Mouse (Mus musculus) heart, embryonic 15.5 days (tissue): ENCODE measurements at regions not wholly inside any gene's neighbourhood (a gene's known extent, or its start where the extent isn't known, plus 50 kb on each side); places are given as distances from the start of the nearest gene placed in this dataset.

Experiments
- ATAC-seq: fragments of 200-750 bp; cut with Nextera tagmentation; replicated peaks from 2 replicates; pipeline ENCODE4 v1.8.0; 2017; ENCODE audit warnings: low read depth, moderate TSS enrichment; ENCODE audit not compliant: insufficient number of reproducible peaks, insufficient read depth, low FRiP score
- H3K27ac ChIP-seq: fragments of 300-500 bp; sonication (generic); 2 replicates; pipeline ENCODE4 v1.5.1; 2015; ENCODE audit warnings: mild to moderate bottlenecking, inconsistent platforms
- H3K27me3 ChIP-seq: fragments of 300-500 bp; sonication (generic); 2 replicates; pipeline ENCODE4 v1.6.1; 2015; ENCODE audit warnings: inconsistent platforms
- H3K36me3 ChIP-seq: fragments of 300-500 bp; sonication (generic); 2 replicates; pipeline ENCODE4 v1.6.1; 2015; ENCODE audit warnings: mild to moderate bottlenecking, inconsistent platforms
- H3K4me1 ChIP-seq: fragments of 300-500 bp; sonication (generic); replicated peaks from 2 replicates; pipeline ENCODE4 v1.6.1; 2015; ENCODE audit warnings: inconsistent platforms
- H3K4me2 ChIP-seq: fragments of 300-500 bp; sonication (generic); 2 replicates; pipeline ENCODE4 v1.6.1; 2015; ENCODE audit warnings: inconsistent platforms, mild to moderate bottlenecking, moderate library complexity
- H3K4me3 ChIP-seq: fragments of 300-500 bp; sonication (generic); 2 replicates; pipeline ENCODE4 v1.5.1; 2015; ENCODE audit warnings: mild to moderate bottlenecking, inconsistent platforms
- H3K9ac ChIP-seq: fragments of 300-500 bp; sonication (generic); 2 replicates; pipeline ENCODE4 v1.6.1; 2015; ENCODE audit warnings: mild to moderate bottlenecking, inconsistent platforms
- H3K9me3 ChIP-seq: fragments of 300-500 bp; sonication (generic); replicated peaks from 2 replicates; pipeline ENCODE4 v1.6.1; 2016; ENCODE audit warnings: inconsistent platforms
- WGBS: fragments of 180-500 bp; shearing (Covaris S2); methylation state at CpG from one replicate; pipeline ENCODE4 v1.1.7; 2015; ENCODE audit warnings: mixed read lengths; 5-methylcytosine and 5-hydroxymethylcytosine counted together

- peak; percentile 54; the same call in 1 of the 2 replicates for ATAC-seq
- WGBS = 45% methylated on average over 13 of the region's 13 CpGs
- Histone ChIP-seq H3K27me3 (no peaks in the 10 kb centered on the region), H3K36me3 (no peaks in the 10 kb centered on the region), H3K9ac (no peak overlapping the region), H3K4me3 (no peak overlapping the region), H3K9me3 (no peaks in the 10 kb centered on the region), H3K27ac (peak overlapping the region; percentile 41; the same call in 1 of the 2 replicates), H3K4me2 (0 out of 2 replicates have a peak overlapping the region, but pooled peaks have one; percentile 13), H3K4me1 (0 out of 2 replicates have a peak, but pooled peaks cover 2% of the 10 kb centered on the region)
Observed at GRCm38 (mm10) chr16:89675009-89675785, 104.2 kb upstream of the Krtap11-1 start.

DNA sequence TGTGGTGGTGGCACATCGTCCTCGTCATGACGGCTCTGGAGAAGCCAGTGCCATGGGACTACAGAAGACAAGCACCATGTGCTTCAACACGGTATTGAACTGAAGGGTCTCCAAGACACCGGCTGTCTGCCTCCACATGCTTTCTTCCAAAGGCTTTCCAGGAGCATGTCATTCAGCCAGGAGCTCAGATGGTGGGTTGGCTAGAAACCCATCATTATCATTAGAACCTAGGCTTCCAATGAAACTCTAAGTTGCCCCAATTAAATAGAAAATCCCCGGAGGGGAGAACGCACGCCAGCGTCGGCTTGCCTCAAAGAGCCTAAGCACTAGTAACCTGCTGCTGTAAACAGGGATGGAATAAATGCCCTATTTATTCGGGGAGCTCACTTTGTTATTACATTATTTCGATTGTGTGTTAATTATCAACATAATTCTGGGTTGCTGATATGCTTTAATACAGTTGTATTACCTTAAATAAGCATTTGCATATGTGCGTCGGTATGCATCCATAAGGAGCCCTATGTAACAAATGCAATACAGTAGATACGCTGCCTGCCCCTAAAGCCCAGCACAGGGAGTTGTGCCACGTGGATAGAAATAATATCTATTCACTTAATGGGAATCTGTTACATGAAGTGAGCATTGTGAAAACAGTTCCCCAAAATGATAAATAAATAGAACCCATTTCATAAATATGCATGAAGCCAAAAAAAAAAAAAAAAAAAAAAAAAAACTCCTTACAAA, 103.3 kb upstream of the Krtap11-1 start:
- no peaks in the 10 kb centered on the region for H3K27me3 ChIP-seq
- 88% methylated on average over 16 of the region's 16 CpGs for WGBS
- H3K27ac ChIP-seq = no peak overlapping the region
- no peak for ATAC-seq
- 0 out of 2 replicates have a peak, but pooled peaks cover 2% of the 10 kb centered on the region for H3K4me1 ChIP-seq
- H3K36me3 ChIP-seq = no peaks in the 10 kb centered on the region
- no peak overlapping the region for H3K4me3 ChIP-seq
- no peaks in the 10 kb centered on the region for H3K9me3 ChIP-seq
- H3K9ac ChIP-seq = no peak overlapping the region
- H3K4me2 ChIP-seq = no peak overlapping the region

DNA sequence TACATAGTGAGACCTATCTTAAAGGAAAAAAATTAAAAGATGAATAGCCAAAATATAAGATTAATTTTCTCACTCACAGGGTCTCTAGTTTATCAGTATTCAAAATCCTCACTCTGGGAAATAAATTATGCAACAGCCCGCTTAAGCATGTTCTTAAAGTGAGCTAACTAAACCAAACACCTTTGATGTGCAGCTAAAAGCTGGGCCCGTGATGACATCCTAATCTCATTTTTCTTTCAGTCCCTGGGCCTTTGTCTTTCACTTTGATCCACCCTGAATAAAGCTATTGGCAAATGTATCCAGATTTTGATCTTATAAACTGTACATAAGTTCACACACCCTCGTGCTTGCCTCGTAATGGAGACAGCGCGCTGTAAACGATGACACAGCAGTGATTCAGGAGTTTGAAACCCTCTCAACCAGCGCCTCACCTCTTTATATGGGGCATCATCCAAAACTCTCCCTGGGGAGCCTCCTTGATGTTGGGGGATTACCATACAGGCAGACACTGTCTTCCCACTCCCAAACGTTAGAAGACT, 100.3 kb upstream of the Krtap11-1 start:
- Histone ChIP-seq H3K9me3 (no peaks in the 10 kb centered on the region), H3K9ac (no peak overlapping the region), H3K4me2 (no peak overlapping the region), H3K27me3 (no peaks in the 10 kb centered on the region), H3K36me3 (no peaks in the 10 kb centered on the region), H3K4me1 (0 out of 2 replicates have a peak, but pooled peaks cover 2% of the 10 kb centered on the region), H3K27ac (no peak overlapping the region), H3K4me3 (no peak overlapping the region)
- WGBS = 74% methylated on average over 9 of the region's 9 CpGs
- ATAC-seq = no peak

DNA sequence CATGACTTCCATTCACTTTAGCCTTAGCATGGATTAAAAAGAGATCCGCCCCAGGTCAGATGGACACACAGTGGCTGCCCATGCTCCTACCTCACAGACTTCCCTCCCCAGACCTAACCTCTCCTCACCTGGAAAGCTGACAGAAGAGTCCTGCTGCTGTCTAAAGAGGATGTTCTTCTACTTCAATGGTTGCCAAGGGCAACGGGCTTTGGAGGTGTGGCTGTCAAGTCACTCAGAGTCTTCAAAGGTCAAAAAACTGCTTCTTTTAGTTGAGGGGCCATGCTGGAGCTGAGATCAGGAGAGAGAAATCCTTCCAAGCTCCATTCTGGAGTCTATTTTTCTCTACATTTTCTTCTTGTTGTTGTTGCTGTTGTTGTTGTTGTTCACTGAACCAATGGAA, 89.1 kb upstream of the Krtap11-1 start:
- Histone ChIP-seq H3K9me3 (no peaks in the 10 kb centered on the region), H3K4me3 (no peak overlapping the region), H3K9ac (no peak overlapping the region), H3K27me3 (no peaks in the 10 kb centered on the region), H3K4me1 (no peaks in the 10 kb centered on the region), H3K36me3 (no peaks in the 10 kb centered on the region), H3K27ac (no peak overlapping the region), H3K4me2 (no peak overlapping the region)
- WGBS = 74% methylated on average over 2 of the region's 2 CpGs
- ATAC-seq = no peak

DNA sequence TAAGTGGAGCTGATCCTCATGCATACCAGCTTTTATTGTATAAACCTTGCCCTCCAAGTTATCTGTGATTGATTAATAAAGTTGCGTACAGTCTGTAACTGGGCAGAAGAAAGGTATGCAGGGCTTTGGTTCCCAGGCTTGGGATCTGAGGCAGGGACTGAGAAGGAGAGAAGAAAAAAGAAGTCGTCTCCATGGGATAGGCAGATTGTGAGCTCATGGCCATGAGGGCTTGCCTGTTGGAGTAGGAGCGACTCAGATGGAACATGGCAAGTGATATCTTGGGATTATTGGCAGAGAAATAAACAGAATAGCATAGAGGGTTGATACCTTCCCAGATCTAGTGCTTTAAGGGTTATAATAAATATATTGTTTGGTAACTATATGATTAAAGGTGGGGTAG, 85.1 kb upstream of the Krtap11-1 start:
- Histone ChIP-seq H3K27ac (no peak overlapping the region), H3K9ac (no peak overlapping the region), H3K9me3 (no peaks in the 10 kb centered on the region), H3K36me3 (no peaks in the 10 kb centered on the region), H3K27me3 (no peaks in the 10 kb centered on the region), H3K4me1 (no peaks in the 10 kb centered on the region), H3K4me3 (no peak overlapping the region), H3K4me2 (no peak overlapping the region)
- WGBS = 84% methylated on average over 3 of the region's 3 CpGs
- no peak for ATAC-seq

DNA sequence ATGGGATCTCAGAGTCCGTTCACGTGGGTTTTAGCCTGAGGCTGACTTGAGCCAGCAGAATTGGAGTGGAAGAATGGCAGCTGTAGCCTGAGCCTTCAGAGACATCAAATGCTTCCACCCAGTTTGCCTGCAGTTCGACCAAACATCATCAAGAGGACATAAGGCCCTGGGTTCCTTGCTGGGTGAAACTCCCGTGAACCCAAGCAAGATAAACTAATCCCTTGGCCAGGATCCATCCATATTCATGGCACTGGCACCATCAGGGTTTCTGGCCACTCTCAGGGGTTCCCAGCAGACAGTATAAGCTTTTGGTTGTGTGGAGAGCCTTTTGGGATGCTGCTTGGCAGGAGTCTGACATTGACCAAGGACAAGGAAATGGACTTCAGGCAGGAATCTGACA, 77.7 kb upstream of the Krtap11-1 start:
- Histone ChIP-seq H3K4me1 (no peaks in the 10 kb centered on the region), H3K4me3 (no peak overlapping the region), H3K9me3 (no peaks in the 10 kb centered on the region), H3K27ac (no peak overlapping the region), H3K9ac (no peak overlapping the region), H3K27me3 (no peaks in the 10 kb centered on the region), H3K36me3 (no peaks in the 10 kb centered on the region), H3K4me2 (no peak overlapping the region)
- no peak for ATAC-seq
- 65% methylated on average over 4 of the region's 4 CpGs for WGBS

GRCm38 (mm10) chr16:89633917-89634601, 63.1 kb upstream of the Krtap11-1 start:
- no peaks in the 10 kb centered on the region for H3K27me3 ChIP-seq
- H3K4me2 ChIP-seq = no peak overlapping the region
- no peak overlapping the region for H3K27ac ChIP-seq
- 46% methylated on average over 9 of the region's 9 CpGs for WGBS
- H3K9me3 ChIP-seq = no peaks in the 10 kb centered on the region
- no peak overlapping the region for H3K4me3 ChIP-seq
- no peak for ATAC-seq
- H3K36me3 ChIP-seq = no peaks in the 10 kb centered on the region
- no peak overlapping the region for H3K9ac ChIP-seq
- no peaks in the 10 kb centered on the region for H3K4me1 ChIP-seq

DNA sequence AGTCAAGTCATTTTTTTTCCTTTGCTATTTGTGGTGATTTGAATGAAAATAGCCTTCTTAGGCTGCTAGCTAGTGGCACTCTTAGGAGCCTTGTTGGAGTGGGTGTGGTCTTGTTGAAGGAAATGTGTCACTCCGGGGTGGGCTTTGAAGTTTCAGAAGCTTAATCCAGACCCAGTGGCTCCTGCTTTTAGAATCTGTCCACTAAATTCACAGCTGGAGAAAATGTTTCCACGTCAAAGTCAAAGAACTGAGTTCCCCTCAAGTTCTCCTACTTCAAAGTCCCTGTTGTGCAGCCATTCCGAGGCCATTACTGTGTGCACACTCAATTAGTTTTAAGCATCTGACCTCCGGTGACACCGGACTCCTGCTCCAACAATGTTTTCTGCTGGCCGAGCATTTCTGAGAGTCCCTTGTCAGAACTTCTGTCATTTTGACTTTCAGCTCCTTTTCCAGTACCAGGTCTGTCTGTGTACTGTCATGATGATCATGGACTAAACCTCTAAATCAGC, 61.2 kb upstream of the Krtap11-1 start:
- Histone ChIP-seq H3K27me3 (no peaks in the 10 kb centered on the region), H3K4me3 (no peak overlapping the region), H3K9me3 (no peaks in the 10 kb centered on the region), H3K4me2 (no peak overlapping the region), H3K9ac (no peak overlapping the region), H3K27ac (no peak overlapping the region), H3K36me3 (no peaks in the 10 kb centered on the region), H3K4me1 (no peaks in the 10 kb centered on the region)
- no peak for ATAC-seq
- 64% methylated on average over 6 of the region's 6 CpGs for WGBS

GRCm38 (mm10) chr16:89631396-89632113, 60.6 kb upstream of the Krtap11-1 start:
- no peaks in the 10 kb centered on the region for H3K36me3 ChIP-seq
- WGBS = 92% methylated on average over 9 of the region's 9 CpGs
- H3K9ac ChIP-seq = no peak overlapping the region
- ATAC-seq = no peak
- no peak overlapping the region for H3K4me2 ChIP-seq
- H3K27ac ChIP-seq = no peak overlapping the region
- no peaks in the 10 kb centered on the region for H3K9me3 ChIP-seq
- H3K4me1 ChIP-seq = no peaks in the 10 kb centered on the region
- no peak overlapping the region for H3K4me3 ChIP-seq
- no peaks in the 10 kb centered on the region for H3K27me3 ChIP-seq

- Histone ChIP-seq H3K4me2 (no peak overlapping the region), H3K9ac (no peak overlapping the region), H3K9me3 (no peaks in the 10 kb centered on the region), H3K27me3 (no peaks in the 10 kb centered on the region), H3K36me3 (no peaks in the 10 kb centered on the region), H3K4me3 (no peak overlapping the region), H3K4me1 (no peaks in the 10 kb centered on the region), H3K27ac (no peak overlapping the region)
- ATAC-seq = no peak
- WGBS = 86% methylated on average over 12 of the region's 12 CpGs
Observed at GRCm38 (mm10) chr16:89625710-89626109, 54.7 kb upstream of the Krtap11-1 start.
